Mouse (Mus musculus) midbrain, postnatal 0 days (tissue): ENCODE data around the gene Crtc3. TPM values are rescaled to one million over a fixed set of nuclear protein-coding genes. Genes with fewer than 3 reads are reported as not detected.

Experiments
- ATAC-seq: fragments of 200-750 bp; cut with Nextera tagmentation; 2 replicates; pipeline ENCODE4 v1.8.0; 2017; ENCODE audit warnings: moderate number of reproducible peaks, mild to moderate bottlenecking, moderate TSS enrichment, moderate library complexity; ENCODE audit not compliant: low FRiP score
- DNase-seq: peaks from one replicate; pipeline ENCODE4 v3.0.0-alpha.2; 2015; ENCODE audit warnings: low spot score
- H3K27ac ChIP-seq: fragments of 300-500 bp; sonication (generic); 2 replicates; pipeline ENCODE4 v1.5.1; 2014; ENCODE audit warnings: low read depth, mild to moderate bottlenecking, low read length, mixed read lengths
- H3K27me3 ChIP-seq: fragments of 300-500 bp; sonication (generic); 2 replicates; pipeline ENCODE4 v1.6.1; 2014; ENCODE audit warnings: low read length, control low read depth, mixed read lengths; ENCODE audit not compliant: insufficient read depth
- H3K36me3 ChIP-seq: fragments of 300-500 bp; sonication (generic); 2 replicates; pipeline ENCODE4 v1.6.1; 2014; ENCODE audit warnings: low read length, control low read depth, mixed read lengths; ENCODE audit not compliant: insufficient read depth
- H3K4me1 ChIP-seq: fragments of 300-500 bp; sonication (generic); 2 replicates; pipeline ENCODE4 v1.6.1; 2014; ENCODE audit warnings: mild to moderate bottlenecking, control low read depth, antibody characterized with exemption, low read length, mixed read lengths; ENCODE audit not compliant: insufficient read depth
- H3K4me2 ChIP-seq: fragments of 300-500 bp; sonication (generic); 2 replicates; pipeline ENCODE4 v1.6.1; 2014; ENCODE audit warnings: low read depth, mild to moderate bottlenecking, low read length, mixed read lengths; ENCODE audit not compliant: poor library complexity, severe bottlenecking
- H3K4me3 ChIP-seq: fragments of 300-500 bp; sonication (generic); 2 replicates; pipeline ENCODE4 v1.5.1; 2014; ENCODE audit warnings: low read depth, mild to moderate bottlenecking, low read length, moderate library complexity
- H3K9ac ChIP-seq: fragments of 300-500 bp; sonication (generic); replicated peaks from 2 replicates; pipeline ENCODE4 v1.6.1; 2014; ENCODE audit warnings: mild to moderate bottlenecking, low read length, moderate library complexity, mixed read lengths; ENCODE audit not compliant: poor library complexity, severe bottlenecking
- H3K9me3 ChIP-seq: fragments of 300-500 bp; sonication (generic); 2 replicates; pipeline ENCODE4 v1.6.1; 2016; ENCODE audit warnings: low read length, control low read depth
- CTCF ChIP-seq: IDR thresholded peaks from 2 replicates; pipeline ENCODE4 v1.5.1; 2016; ENCODE audit warnings: antibody characterized with exemption, mild to moderate bottlenecking
- WGBS: fragments of 180-500 bp; shearing (Covaris S2); extraction: QIAGEN DNeasy Blood & Tissue Kit; methylation state at CpG from one replicate; pipeline ENCODE4 v1.1.7; 2014; 5-methylcytosine and 5-hydroxymethylcytosine counted together
- polyA plus RNA-seq: library from polyadenylated mRNA; unstranded; fragments of >200 nt; fragmentation: Nextera tagmentation; extraction: Ambion mirVana; gene quantifications from 2 replicates; pipeline ENCODE4 v1.2.1, GENCODE M21; 2015
- total RNA-seq: library from RNA; depleted of rRNA; stranded (reverse); fragments of >200 nt; gene quantifications from 2 replicates; pipeline ENCODE4 v1.2.3, GENCODE M21; 2014

The Crtc3 gene
- total and polyA plus RNA-seq, 2 experiments from 2014 or later: 12.9 to 13.0 TPM

- Histone ChIP-seq H3K4me1 (peaks cover 4% of the 10 kb centered on the region; the same call in 1 of the 2 replicates), H3K27me3 (no peaks in the 10 kb centered on the region), H3K4me3 (no peak overlapping the region), H3K27ac (no peak overlapping the region), H3K9me3 (no peaks in the 10 kb centered on the region), H3K9ac (no peak overlapping the region), H3K36me3 (no peaks in the 10 kb centered on the region), H3K4me2 (no peak overlapping the region)
- no peak for TF ChIP-seq CTCF
- DNase-seq (no peak), ATAC-seq (no peak)
- 58% methylated on average over 1 of the region's 1 CpGs for WGBS
Measured at GRCm38 (mm10) chr7:80682630-80683029, 6.0 kb downstream of the Crtc3 start.

DNA sequence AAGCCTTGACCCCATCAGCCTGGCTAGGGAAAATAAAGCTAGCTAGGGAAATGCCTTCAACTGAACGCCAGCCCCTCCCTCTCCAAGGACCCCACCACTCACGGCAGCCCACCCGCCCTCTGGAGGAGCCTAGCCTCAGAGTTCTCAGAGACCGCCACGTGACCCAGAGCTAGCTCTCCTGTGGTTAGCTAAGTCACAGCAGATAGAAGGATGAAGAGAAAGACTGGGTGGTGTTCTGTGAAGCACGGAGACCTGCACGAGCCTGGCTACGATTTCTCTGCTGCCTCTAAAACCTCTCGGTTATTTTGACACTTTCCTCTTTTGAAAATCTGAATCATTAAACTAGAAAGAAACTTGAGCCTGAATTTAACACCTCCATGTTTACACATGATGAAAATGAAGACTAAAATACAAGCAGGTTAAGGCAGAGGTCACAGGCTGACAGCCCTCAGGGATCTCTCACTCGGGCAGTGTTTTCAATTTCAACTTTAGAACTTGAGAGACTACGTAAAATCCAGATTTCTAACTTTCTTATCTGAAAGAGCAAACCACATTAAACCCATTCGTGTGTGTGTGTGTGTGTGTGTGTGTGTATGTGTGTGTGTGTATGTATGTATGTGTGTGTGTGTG lies 8.3 kb downstream of the Crtc3 start:
- no peaks in the 10 kb centered on the region for H3K27me3 ChIP-seq
- H3K9me3 ChIP-seq: no peaks in the 10 kb centered on the region
- TF ChIP-seq CTCF: no peak
- H3K4me2 ChIP-seq: no peak overlapping the region
- no peaks in the 10 kb centered on the region for H3K36me3 ChIP-seq
- H3K4me3 ChIP-seq: no peak overlapping the region
- no peak overlapping the region for H3K9ac ChIP-seq
- no peaks in the 10 kb centered on the region for H3K4me1 ChIP-seq
- WGBS: 19% methylated on average over 12 of the region's 12 CpGs
- no peak overlapping the region for H3K27ac ChIP-seq
- ATAC-seq (peak; percentile 44; the same call in 1 of the 2 replicates), DNase-seq (no peak)

- no peaks in the 10 kb centered on the region; the same call in 1 of the 2 replicates for H3K4me1 ChIP-seq
- peaks cover 4% of the 10 kb centered on the region; the same call in 1 of the 2 replicates for H3K36me3 ChIP-seq
- ATAC-seq (no peak), DNase-seq (no peak)
- WGBS: 52% methylated on average over 3 of the region's 3 CpGs
- no peak for TF ChIP-seq CTCF
- no peak overlapping the region for H3K27ac ChIP-seq
- no peak overlapping the region for H3K9ac ChIP-seq
- no peaks in the 10 kb centered on the region for H3K9me3 ChIP-seq
- H3K4me2 ChIP-seq: no peak overlapping the region
- no peak overlapping the region for H3K4me3 ChIP-seq
- H3K27me3 ChIP-seq: no peaks in the 10 kb centered on the region
Measured at GRCm38 (mm10) chr7:80672323-80672722, 16.4 kb downstream of the Crtc3 start.

DNA sequence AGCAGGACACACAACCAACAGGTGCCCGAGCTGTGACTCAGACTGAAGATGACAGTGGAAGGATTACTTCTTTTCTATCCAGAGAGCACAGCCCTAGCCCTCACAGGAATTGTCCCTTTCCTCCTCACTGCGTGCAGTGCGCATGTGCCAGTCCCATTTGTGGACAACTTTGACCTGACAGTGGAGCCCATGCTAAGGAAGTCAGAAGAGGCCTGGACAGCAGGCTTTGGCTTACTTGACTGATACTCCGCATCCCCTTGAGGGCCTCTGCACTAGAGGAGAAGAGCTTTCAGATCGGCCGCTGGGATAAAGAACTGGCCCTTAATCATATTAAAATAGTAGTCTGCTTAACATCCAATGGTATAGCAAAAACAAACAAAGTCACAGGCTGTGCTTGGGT lies 17.8 kb downstream of the Crtc3 start:
- no peak overlapping the region for H3K9ac ChIP-seq
- H3K36me3 ChIP-seq: peaks cover 4% of the 10 kb centered on the region; the same call in 1 of the 2 replicates
- DNase-seq: no peak
- no peak for TF ChIP-seq CTCF
- H3K27me3 ChIP-seq: no peaks in the 10 kb centered on the region
- H3K4me2 ChIP-seq: no peak overlapping the region
- ATAC-seq: no peak
- H3K27ac ChIP-seq: no peak overlapping the region
- no peak overlapping the region for H3K4me3 ChIP-seq
- no peaks in the 10 kb centered on the region for H3K9me3 ChIP-seq
- 95% methylated on average over 6 of the region's 6 CpGs for WGBS
- no peaks in the 10 kb centered on the region; the same call in 1 of the 2 replicates for H3K4me1 ChIP-seq

- WGBS: 86% methylated on average over 11 of the region's 11 CpGs
- Histone ChIP-seq H3K4me1 (no peaks in the 10 kb centered on the region; the same call in 1 of the 2 replicates), H3K4me2 (no peak overlapping the region), H3K36me3 (peaks cover 2% of the 10 kb centered on the region; the same call in 1 of the 2 replicates), H3K27me3 (no peaks in the 10 kb centered on the region), H3K9ac (no peak overlapping the region), H3K4me3 (no peak overlapping the region), H3K9me3 (no peaks in the 10 kb centered on the region), H3K27ac (0 out of 2 replicates have a peak overlapping the region, but pooled peaks have one; percentile 32)
- DNase-seq: no peak
- TF ChIP-seq CTCF: no peak
- ATAC-seq: no peak
Measured at GRCm38 (mm10) chr7:80667190-80667589, 21.5 kb downstream of the Crtc3 start.

DNA sequence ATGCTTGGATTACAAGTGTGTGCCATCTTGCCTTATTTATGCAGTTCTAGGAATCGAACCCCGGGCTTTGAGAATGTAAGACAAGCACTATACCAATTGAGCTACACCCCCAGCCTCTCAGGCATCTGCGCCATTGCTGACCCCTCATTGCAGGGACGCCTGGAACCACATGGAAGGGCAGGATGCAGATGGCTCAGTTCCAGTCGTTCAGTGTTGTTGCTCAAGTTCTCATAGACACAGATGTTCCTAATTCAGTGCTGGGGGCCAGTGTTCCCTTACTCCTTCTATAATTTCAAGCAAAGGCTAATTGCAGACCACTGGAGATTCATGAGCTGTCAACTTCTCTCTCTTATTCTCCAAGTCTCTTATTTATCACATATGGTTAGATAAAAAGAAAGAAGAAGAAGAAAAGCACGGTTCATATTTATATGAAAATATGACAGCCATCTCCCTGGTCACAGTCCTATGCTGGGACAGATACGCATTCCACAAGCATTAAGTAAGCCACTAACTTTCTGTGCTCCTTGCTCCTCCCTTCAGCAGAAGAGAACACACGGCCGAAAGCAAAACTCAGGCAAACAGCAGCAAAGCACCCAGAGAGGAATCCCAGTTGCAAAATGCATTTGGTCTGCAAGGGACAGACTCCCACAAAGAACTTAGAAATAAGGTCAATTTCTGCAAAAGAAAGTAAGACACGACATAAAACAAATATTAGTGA lies 22.3 kb downstream of the Crtc3 start:
- Histone ChIP-seq H3K4me2 (no peak overlapping the region), H3K4me1 (no peaks in the 10 kb centered on the region; the same call in 1 of the 2 replicates), H3K27ac (no peak overlapping the region), H3K27me3 (no peaks in the 10 kb centered on the region), H3K9ac (no peak overlapping the region), H3K9me3 (no peaks in the 10 kb centered on the region), H3K36me3 (no peaks in the 10 kb centered on the region; the same call in 1 of the 2 replicates), H3K4me3 (no peak overlapping the region)
- TF ChIP-seq CTCF: no peak
- ATAC-seq: no peak
- 73% methylated on average over 10 of the region's 10 CpGs for WGBS
- no peak for DNase-seq
